Mouse (Mus musculus) hindbrain, embryonic 10.5 days (tissue): ENCODE measurements around the gene Pagr1b. TPM values are rescaled to one million over a fixed set of nuclear protein-coding genes. Genes with fewer than 3 reads are reported as not detected.

ENCODE experiments used
- DNase-seq: peaks from one replicate; pipeline ENCODE4 v3.0.0-alpha.2; 2017; ENCODE audit warnings: low spot score
- H3K27ac ChIP-seq: fragments of 300-500 bp; sonication (generic); 2 replicates; pipeline ENCODE4 v1.5.1; 2016; ENCODE audit warnings: mild to moderate bottlenecking, moderate library complexity
- H3K27me3 ChIP-seq: fragments of 300-500 bp; sonication (generic); 2 replicates; pipeline ENCODE4 v1.6.1; 2016; ENCODE audit warnings: mild to moderate bottlenecking; ENCODE audit not compliant: poor library complexity, insufficient read depth, severe bottlenecking
- H3K36me3 ChIP-seq: fragments of 300-500 bp; sonication (generic); 2 replicates; pipeline ENCODE4 v1.6.1; 2016; ENCODE audit warnings: mild to moderate bottlenecking, moderate library complexity
- H3K4me1 ChIP-seq: fragments of 300-500 bp; sonication (generic); replicated peaks from 2 replicates; pipeline ENCODE4 v1.6.1; 2016; ENCODE audit warnings: mild to moderate bottlenecking
- H3K4me3 ChIP-seq: fragments of 300-500 bp; sonication (generic); 2 replicates; pipeline ENCODE4 v1.5.1; 2016; ENCODE audit warnings: mild to moderate bottlenecking, moderate library complexity
- H3K9me3 ChIP-seq: fragments of 300-500 bp; sonication (generic); 2 replicates; pipeline ENCODE4 v1.6.1; 2016; ENCODE audit warnings: mild to moderate bottlenecking, moderate library complexity
- whole genome bisulfite sequencing: fragments of 180-500 bp; shearing (Covaris S2); methylation state at CpG from one replicate; pipeline ENCODE4 v1.1.7; 2016; 5-methylcytosine and 5-hydroxymethylcytosine counted together
- polyA plus RNA-seq: library from polyadenylated mRNA; unstranded; fragments of >200 nt; fragmentation: Nextera tagmentation; extraction: Ambion mirVana; gene quantifications from 2 replicates; pipeline ENCODE4 v1.2.1, GENCODE M21; 2016

Gene Pagr1b
- polyA plus RNA-seq, 1 experiment from 2014 or later = 0.55 TPM

GRCm38 (mm10) chr7:126951741-126952140 lies 64.5 kb downstream of the Pagr1b start:
- Histone ChIP-seq H3K36me3 (peaks cover 4% of the 10 kb centered on the region; the same call in 1 of the 2 replicates), H3K27me3 (peaks cover 55% of the 10 kb centered on the region), H3K4me3 (peak overlapping the region; percentile 56), H3K27ac (no peak overlapping the region), H3K9me3 (no peaks in the 10 kb centered on the region), H3K4me1 (peaks cover 47% of the 10 kb centered on the region)
- WGBS = 24% methylated on average over 4 of the region's 4 CpGs
- no peak for DNase-seq

Other genes starting within 250 kb of the Pagr1b start
- 51.3 and 89.7 TPM in 2 replicates for gene Ypel3, start 239.5 kb downstream of the Pagr1b start, polyA plus RNA-seq
- gene Tbx6, start 235.0 kb downstream of the Pagr1b start, polyA plus RNA-seq = 0.22 and 0.47 TPM in 2 replicates
- 391 and 411 TPM in 2 replicates for gene Ppp4c, start 224.0 kb downstream of the Pagr1b start, polyA plus RNA-seq
- gene Fam57b, start 218.8 kb downstream of the Pagr1b start, polyA plus RNA-seq = 4.7 and 12.7 TPM in 2 replicates
- gene 4930451I11Rik, start 184.8 kb downstream of the Pagr1b start, polyA plus RNA-seq = not detected in 2 replicates
- 4.9 and 5.5 TPM in 2 replicates for gene Doc2a, start 169.1 kb downstream of the Pagr1b start, polyA plus RNA-seq
- 38.7 and 48.1 TPM in 2 replicates for gene Hirip3, start 154.5 kb downstream of the Pagr1b start, polyA plus RNA-seq
- 102 and 105 TPM in 2 replicates for gene Ino80e, start 154.1 kb downstream of the Pagr1b start, polyA plus RNA-seq
- 56.2 and 56.4 TPM in 2 replicates for gene Taok2, start 131.8 kb downstream of the Pagr1b start, polyA plus RNA-seq
- gene Tmem219, start 93.6 kb downstream of the Pagr1b start, polyA plus RNA-seq = 31.6 and 37.9 TPM in 2 replicates
- 23.9 and 35.5 TPM in 2 replicates for gene Kctd13, start 87.6 kb downstream of the Pagr1b start, polyA plus RNA-seq
- 0.41 and 1.2 TPM in 2 replicates for gene Asphd1, start 66.9 kb downstream of the Pagr1b start, polyA plus RNA-seq
- 2.3 and 7.6 TPM in 2 replicates for gene Sez6l2, start 65.9 kb downstream of the Pagr1b start, polyA plus RNA-seq
- 92.5 and 103 TPM in 2 replicates for gene Cdipt, start 40.6 kb downstream of the Pagr1b start, polyA plus RNA-seq
- 0.63 and 1.0 TPM in 2 replicates for gene Cdiptos, start 40.4 kb downstream of the Pagr1b start, polyA plus RNA-seq
- 5.0 and 6.1 TPM in 2 replicates for gene Mvp, start 1.9 kb downstream of the Pagr1b start, polyA plus RNA-seq
- 84.3 and 130 TPM in 2 replicates for gene Pagr1a, start 868 bp upstream of the Pagr1b start, polyA plus RNA-seq
- gene Gm42742, start 4.6 kb upstream of the Pagr1b start, polyA plus RNA-seq = 17.6 and 75.1 TPM in 2 replicates
- gene Prrt2, start 4.7 kb upstream of the Pagr1b start, polyA plus RNA-seq = 3.3 and 4.4 TPM in 2 replicates
- gene Maz, start 10.6 kb upstream of the Pagr1b start, polyA plus RNA-seq = 66.7 and 83.1 TPM in 2 replicates
- 161 and 193 TPM in 2 replicates for gene Kif22, start 26.0 kb upstream of the Pagr1b start, polyA plus RNA-seq
- gene Zg16, start 70.8 kb upstream of the Pagr1b start, polyA plus RNA-seq = not detected in 2 replicates
- gene AI467606, start 74.9 kb upstream of the Pagr1b start, polyA plus RNA-seq = 0.80 and 0.81 TPM in 2 replicates
- 2.6 and 4.9 TPM in 2 replicates for gene Qprt, start 105.7 kb upstream of the Pagr1b start, polyA plus RNA-seq
- not detected in 2 replicates for gene Spn, start 121.3 kb upstream of the Pagr1b start, polyA plus RNA-seq
- gene Cd2bp2, start 179.6 kb upstream of the Pagr1b start, polyA plus RNA-seq = 94.4 and 96.0 TPM in 2 replicates
- 25.6 and 28.2 TPM in 2 replicates for gene Tbc1d10b, start 192.0 kb upstream of the Pagr1b start, polyA plus RNA-seq
- gene Mylpf, start 192.4 kb upstream of the Pagr1b start, polyA plus RNA-seq = 13.0 and 17.7 TPM in 2 replicates
- gene Zfp553, start 216.6 kb upstream of the Pagr1b start, polyA plus RNA-seq = 78.7 and 81.0 TPM in 2 replicates
- gene Sept1, start 216.6 kb upstream of the Pagr1b start, polyA plus RNA-seq = 32.4 and 33.8 TPM in 2 replicates
- gene Zfp771, start 227.8 kb upstream of the Pagr1b start, polyA plus RNA-seq = 62.4 and 70.1 TPM in 2 replicates
- gene Dctpp1, start 244.2 kb upstream of the Pagr1b start, polyA plus RNA-seq = 284 and 329 TPM in 2 replicates